Mouse (Mus musculus) heart, postnatal 4 days (tissue): Measurements from ENCODE around the gene Coro1c. TPM values are rescaled to one million over a fixed set of nuclear protein-coding genes. Genes with fewer than 3 reads are reported as not detected.
A peak's percentile ranks its signal among the peaks of the same experiment; 100 is the strongest.

ENCODE experiments used
- DNase-seq: peaks from one replicate; pipeline ENCODE4 v3.0.0; 2021
- total RNA-seq, 2 experiments: library from RNA; stranded (reverse); gene quantifications; 2 replicates each; pipeline ENCODE4 v1.2.3; 2021

The Coro1c gene
- total RNA-seq, 2 experiments from 2014 or later, result 92.4 to 108 TPM

DNA sequence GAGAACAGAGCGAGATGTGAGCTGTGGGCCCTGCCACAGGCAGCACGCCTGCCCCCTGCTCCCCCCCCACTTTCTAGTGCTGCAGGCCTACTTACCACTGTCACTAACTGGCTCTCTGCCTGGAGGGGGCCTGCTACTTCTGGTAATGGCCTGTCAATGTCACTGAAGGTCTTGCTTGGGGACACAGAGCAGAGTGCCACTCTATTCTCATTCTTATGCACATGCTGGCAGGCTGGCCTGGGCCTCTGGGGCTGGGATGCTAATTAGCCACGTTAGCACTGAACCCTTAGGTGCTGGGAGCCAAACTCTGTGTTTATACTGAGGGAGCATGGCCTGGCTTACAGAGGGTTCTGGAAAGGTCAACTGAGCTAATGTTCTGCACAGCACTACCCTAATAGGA, 52.9 kb downstream of the Coro1c start:
- peak; percentile 80 for DNase-seq

DNA sequence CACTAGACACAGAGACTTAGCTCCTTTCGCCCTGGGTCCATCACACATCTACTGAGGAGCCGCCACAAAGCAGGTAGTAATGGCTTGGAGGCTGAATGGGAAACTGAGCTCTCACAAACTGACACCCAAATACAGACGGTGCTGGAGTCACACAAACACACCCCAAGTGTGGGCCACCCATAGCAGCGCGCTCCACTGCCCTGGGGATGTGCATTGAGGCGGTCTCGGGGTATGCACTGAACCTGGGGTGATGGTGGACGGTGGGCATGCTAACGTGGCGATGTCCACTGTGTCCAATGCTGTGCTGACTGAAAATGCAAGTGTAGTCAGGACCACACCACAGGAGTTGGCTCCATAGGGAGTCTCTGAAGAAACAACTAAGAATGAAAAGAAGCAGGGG, 53.4 kb downstream of the Coro1c start:
- no peak for DNase-seq

DNA sequence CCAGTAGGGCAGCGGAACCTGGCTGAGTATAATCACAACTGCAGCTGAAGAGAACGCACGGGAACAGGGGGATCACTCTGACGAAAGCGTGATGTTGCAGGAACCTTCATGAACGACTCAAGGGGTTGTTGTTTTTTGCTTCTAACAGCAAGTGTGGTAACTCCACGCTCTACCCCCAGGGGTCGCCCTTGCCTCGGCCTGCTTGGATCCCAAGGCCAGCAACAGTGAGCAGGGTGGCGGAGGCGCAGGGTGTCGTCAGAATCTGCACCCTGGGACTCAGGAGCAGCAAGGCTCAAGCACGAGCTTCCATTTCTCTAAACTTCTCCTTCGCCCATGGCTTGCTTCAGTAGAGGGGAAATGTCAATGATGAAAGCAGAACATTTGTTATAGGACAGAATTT, 54.1 kb downstream of the Coro1c start:
- DNase-seq, result peak; percentile 95

DNA sequence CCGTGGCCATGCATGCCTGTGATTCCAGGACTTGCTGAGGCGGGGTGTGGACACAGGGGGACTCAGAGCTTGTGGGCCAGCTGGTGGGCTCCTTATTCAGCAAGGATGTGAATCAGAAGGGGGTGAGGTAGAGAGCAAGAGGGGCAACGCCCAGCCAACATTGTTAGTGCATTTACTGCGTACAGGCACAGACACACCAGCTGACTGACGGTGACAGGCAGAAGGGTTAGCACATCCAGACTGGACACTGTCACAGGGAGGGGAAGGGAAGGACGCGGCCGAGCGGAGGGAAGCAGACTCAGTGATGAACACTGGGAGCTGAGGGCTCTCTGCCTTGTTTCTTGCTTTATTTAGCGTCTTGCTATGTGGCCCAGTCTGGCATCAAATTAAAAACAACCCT, 55.0 kb downstream of the Coro1c start:
- no peak for DNase-seq

DNA sequence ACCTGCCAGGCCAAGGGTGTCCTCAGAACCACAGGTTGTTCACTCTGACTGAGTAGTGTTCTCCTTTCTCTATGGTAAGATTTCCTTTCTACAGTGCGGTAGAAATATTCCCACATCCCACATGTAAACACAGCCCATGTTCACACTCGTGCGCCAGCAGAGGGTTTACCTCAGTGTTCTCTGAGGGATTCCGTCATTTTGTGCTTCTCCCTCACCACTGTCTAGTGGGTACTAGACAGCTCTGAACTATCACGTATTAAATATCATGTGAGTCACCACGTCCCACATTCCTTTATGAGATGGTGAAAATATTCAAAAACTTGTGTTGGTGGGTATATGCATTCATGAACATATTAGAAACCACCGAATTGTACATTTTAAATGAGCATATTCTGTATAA, 56.1 kb downstream of the Coro1c start:
- DNase-seq, result no peak

DNA sequence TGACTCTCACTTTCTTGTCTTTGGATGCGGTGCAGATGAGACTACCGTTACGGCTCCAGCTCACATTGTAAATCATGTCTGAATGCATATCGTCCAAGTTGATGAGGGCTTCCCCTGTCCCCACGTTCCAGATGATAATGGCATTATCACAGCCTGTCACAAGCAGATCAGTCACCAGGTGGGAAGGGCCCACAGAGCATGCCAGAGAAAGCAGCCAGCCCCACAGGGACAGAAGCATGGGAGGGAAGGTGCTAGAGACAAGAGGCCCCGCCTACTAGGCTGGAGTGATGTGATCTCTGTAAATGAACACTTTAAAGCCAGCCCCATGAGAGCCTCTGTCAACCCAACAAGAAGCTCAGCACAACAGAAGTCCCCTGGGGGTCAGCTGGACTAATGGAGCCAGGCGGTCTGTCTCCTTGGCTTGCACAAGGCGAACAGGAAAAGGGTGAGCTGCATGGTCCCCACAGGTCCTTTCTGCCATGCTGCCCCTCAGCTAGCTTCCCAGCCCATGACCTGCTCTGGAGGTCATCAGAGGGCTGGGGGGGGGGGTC, 57.8 kb downstream of the Coro1c start:
- DNase-seq, result no peak

DNA sequence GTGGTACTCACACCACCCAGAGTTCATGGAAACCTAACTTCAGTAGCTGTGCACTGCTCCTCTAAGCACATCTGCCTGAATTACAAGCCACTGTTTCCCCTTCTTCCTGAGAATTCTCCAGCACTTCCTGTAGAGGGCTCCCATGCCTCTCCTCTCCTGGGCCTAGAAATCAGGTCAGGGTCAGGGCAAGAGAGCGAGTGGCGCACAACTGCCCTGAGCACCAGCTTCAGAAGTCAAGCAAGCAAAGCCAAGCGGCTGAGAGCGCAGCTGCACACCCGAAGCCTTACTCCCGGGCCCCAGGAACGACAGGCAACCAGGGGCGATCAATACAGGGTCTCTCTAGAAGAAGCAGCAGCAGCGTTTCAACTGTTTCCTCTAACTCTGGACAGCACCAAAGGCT, 60.9 kb downstream of the Coro1c start:
- no peak for DNase-seq

DNA sequence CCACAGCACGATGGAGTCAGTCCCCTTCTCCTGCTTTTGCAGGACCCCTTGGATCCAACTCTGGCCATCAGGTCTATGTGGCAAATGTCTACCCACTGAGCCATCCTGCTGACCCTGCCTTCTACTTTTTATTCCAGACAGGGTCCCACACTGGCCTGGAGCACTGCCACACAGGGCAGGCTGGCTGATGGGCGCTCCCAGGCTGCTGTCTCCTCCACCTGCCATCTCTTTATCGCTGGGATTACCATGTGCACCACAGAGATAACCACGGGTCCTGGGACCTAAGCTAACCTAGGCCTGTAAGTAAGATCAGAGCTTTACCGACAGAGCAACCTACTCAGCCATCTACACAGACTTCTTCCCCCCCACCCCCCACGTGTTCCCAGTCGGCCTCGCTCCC, 61.9 kb downstream of the Coro1c start:
- no peak for DNase-seq

DNA sequence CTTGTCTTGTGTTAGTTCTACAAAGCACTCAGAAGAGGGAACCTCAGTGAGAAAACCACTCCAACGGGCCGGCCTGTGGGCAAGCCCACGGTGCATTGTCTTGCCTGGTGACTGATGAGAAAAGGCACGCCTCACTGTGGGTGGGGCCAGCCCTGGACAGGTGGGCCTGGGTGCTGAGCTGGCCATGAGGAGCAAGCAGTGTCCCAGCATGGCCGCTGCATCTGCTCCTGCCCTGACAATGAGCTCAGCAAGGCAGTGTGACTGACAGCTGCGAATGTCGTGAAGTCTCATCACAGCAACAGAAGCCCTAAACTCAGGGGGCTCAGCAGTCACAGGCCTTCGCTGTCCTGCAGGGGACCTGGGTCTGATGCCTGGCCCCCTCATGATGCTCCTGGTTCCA, 62.9 kb downstream of the Coro1c start:
- no peak for DNase-seq

DNA sequence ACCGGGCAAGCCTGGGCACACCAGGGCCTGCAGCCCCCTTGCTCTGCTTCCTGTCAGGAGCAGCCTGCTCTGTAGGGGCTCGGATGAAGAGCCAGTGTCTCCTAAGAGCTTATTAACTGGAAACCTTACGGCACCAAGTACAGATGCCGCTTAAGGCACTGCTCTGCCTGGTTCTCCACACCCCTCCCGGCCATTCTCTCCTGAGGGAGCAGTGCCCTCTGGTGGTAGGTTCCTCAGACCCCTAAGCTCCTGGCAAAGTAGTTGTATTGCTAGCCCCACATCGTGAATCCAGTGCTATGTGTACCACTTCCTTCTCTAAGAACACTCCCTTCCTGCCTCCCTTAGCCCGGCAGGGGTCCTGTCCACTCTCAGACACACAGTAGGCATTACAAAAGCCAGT, 63.8 kb downstream of the Coro1c start:
- peak; percentile 79 for DNase-seq

DNA sequence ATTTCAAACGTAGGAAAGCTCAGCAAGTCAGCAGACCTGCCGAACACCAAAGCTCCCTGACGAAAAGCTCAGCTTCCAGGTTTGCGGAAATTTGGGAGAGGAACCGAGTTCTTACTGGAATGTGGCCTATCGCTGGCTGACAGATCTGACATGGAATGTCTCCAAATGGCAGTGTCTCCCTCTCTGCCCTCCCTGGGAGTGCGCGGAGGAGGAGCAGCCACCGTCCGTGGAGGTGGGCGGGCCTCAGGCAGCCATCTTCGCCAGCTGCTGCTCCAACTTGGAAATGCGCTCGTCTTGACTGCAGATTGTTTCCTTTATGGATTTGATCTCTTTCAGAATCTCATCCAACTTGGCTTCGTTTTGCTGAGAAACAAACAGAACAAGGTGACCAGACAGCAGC, 64.5 kb downstream of the Coro1c start:
- DNase-seq, result no peak

DNA sequence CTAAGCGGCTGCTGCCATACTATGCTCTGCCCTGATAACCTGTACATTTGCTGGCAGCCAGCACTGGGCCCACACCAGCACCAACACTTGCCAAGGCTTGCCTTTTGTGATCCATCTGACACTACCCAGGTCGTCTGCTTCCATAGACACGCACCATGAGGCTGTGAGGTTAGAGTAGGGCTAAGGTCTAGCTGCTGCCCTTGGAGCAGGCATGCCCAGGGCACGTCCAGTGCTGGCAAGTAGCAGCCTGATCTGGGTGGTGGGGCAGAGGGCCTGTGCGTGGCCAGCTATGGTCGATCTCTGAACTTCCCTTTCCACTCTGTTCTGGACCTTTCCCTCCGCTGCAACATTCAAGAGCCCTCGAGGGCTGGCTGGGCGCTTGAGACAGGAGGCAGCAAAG, 65.7 kb downstream of the Coro1c start:
- DNase-seq, result no peak

DNA sequence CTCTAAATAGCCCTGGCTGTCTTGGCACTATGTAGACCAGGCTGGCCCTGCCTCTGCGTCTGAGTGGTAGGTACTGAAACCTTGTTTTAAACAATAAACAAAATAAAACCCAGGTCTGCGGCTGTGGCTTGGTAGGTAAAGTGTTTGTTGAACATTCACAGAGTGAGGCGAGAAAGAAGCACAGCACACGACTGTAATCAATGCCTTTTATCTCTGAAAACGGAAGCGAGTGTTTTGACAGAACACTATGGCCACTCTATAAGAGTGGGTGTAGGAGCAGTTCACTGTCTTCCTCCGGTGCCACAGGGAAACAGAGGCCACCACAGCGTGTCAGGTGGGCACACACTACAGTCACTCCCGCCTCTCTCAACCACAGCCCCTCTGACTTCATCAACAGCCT, 66.3 kb downstream of the Coro1c start:
- no peak for DNase-seq

DNA sequence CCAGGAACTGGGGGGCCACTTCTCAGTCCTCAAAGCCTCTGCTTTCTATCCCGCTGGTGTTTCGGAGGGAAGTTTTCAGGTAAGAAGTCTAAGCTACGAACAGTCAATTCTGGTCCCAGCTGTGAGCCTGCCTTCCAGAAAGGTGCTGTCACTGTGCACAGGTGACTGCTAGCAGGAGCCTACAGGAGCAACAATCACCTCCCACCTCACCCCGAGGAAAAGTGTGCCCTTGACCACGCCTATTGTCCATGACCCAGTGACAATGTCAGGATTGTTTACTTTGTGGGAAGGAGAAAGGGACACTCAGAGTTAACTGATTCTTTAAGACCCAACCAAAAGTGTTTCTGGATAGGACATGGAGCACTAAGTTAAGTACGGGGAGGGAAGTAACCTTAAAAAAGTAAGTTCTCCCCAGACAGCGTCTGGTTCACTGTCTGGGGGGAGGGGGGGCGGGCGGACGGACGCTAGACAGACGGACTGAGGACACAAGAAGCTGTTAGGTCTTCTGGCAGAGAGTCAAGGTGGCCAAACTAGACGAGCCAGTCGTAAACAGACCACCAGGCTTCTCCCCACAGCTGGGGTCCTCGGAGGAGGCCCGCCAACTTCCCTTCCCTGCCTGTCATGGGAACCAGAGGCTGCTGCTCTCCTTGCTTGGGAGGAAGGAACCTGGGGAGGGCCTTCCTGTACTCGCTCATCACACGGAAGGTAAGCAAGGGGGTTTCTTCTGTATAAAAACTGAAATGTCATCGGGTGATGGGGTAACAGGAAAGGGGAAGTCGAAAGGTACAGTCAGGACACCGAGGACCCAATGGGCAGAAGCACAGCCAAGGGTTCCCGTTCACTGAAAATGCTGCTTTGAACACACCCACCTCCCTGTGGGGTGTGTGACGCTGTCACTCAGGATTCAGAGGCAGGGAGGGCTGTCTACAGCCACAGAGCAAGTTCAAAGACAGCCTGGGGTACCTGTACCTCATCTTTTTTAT, 67.0 kb downstream of the Coro1c start:
- no peak for DNase-seq

DNA sequence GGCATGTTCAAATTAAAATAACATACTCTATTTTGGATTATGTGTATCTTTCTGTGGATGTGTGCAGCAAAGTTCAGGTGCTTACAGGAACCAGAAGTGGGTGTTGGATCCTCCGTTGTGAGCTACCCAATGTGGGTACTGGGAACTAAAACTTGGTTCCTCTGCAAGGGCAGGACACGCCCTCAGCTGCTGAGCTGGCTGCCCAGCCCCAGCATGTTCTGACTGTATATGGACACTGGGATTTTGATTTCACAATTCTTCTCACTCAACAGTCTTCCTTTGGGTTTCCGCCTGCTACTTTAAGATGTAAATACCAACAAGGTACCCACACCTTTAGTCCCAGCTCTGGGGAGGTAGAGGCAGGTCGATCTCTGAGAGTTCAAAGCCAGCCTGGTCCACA, 68.1 kb downstream of the Coro1c start:
- no peak for DNase-seq

DNA sequence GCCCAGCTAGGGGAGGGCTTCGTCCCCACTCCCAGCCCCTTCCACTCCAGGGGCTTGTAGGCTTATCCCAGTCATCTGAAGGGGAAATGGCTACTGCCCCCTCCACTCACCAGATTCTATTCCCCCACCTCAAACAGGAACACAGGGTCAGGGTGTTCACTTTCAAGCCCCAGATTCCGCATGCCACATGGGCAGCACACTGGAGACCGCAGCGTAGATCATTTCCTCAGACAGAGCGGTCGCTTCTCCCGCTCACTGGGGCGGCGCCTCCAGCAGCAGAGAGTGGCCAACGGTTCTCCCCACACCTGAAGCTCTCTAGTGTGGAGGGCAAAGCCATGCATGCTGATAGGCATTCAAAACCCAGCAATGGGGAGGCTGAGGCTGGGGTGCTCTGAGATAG, 71.6 kb downstream of the Coro1c start:
- DNase-seq, result no peak

DNA sequence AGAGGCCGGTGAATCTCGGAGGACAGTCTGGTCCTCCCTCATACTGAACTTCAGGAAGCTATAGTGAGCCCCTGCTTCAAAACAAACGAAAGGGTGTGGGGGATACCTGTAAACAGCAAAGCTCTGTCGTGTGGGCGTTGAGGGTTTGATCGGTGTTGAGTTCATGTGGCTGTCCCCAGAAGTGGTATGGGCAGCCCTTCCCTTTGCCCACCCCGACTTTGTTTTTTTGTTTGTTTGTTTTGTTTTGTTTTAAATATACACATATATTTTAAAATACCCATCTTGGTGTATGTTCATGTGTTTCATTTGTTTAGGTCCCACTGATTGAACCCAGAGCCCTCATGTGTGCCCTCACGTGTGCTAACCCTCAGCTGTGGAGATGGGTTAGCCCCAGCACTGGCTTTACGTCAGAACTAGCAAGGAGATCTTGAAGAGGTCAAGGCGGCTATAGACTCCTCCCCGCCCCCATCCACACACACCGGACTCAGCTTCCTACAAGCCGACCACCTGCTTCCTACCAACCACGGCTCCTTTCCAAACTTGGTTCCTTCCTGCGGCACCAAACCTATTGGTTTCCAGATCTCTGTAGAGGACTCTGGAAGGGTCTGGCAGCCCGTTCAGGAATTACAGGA, 75.1 kb downstream of the Coro1c start:
- DNase-seq, result no peak

DNA sequence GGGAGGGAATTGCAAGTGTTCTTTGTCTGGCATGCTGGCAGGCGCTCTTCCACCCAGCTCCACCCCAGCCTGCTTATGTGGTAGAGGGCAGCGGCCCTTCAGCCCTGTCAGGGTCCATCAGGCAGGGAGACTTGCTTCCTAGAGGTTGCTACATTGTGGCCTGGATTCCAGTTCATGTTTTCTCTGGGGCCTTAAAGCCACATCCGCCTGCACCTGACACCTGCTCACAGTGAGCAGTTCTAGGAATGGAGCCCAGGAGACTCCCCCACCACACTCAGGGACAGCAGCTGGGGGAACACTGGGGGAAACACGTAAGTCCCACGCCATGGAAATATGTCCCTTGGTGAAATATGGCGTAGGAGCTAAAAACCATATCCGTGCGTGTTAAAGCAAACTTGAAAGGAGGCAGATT, 76.1 kb downstream of the Coro1c start, which contains the start of gene Selplg:
Selplg (minus strand) TSS at position 155 of the 412 bp plus-strand sequence.
- DNase-seq, result no peak

DNA sequence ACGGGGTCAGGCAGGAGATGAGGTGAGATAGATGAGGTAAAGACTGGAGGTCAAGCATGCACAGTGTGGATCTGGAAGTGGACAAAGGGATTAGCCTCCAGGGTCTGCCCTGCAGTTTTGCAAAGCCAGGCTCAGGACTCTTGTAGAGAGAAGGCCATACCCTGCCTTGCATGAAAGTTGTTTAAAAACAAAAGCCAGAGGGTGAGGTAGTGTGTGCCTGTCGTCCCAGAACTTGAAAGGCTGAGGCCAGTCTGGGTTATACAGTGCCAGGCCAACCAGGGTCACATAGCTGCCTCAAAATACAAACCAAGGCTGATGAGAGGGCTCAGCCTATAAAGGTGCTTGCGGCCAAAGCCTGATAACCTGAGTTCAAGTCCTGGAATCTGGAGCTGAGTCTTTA, 76.8 kb downstream of the Coro1c start:
- DNase-seq, result no peak

DNA sequence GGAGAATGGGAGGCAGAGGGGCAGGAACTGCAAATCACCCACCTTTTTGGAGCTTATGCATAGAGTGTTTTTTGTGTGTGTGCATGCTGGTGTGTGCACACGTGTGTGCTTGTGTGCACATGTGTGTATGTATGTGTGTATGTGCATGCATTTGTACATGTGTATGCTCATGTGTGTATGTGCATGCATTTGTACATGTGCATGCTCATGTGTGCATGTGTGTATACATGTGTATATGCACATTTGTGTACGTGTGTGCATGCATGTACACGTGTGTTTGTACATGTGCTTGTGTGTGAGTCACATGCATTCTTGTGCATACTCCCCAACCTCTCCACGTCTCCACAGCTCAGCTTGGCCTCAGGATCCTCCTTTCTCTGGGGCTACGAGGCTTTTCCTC, 77.8 kb downstream of the Coro1c start:
- no peak for DNase-seq

DNA sequence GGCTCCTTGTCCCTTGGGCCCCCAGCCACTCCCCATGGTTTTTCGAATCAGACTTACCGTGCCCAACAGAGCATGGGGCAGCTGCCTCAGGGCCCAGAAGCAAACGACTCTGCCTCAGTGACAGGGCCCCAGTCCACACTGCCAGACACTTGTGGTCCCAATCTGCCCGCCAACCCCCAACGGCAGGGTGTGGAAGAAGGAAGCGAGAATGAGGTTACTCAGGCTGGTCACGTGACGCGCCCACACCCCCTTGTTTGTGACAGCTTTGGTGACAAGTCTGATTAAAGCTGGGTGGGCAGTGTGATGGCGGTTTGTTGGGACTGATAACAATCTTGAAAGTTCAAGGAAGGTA, 78.3 kb downstream of the Coro1c start:
- DNase-seq, result peak; percentile 36

DNA sequence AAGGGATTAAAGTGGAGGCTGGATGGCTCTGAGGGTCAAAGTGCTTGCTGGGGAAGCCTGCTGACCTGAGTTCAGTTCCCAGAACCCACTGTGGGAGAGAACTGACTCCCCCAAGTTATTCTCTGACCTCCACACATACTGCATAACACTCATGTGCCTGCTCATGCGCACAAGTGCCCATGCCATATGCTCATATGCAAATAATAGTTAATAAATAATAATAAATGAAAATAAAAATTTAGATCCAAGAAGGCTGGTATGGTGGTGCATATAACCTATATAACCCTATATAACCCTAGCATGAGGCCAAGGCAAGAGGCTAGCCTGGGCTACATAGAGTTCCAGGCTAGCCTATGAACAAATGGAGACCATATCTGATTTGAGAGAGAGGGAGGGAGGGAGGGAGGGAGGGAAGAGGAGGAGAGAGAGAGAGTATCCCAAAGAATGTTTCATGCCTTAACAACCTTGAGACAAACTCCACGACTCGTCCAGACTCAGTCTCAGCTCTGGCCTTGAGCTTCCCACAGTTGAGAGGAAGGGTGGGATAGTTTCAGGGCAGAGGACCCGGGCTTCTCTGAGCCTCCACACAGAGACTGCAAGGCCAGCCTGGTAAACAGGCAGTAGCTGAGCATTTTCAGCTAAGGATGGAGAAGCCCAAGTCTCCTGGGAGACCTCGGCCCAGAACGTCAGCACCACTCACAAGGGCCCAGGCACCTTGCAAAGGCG, 78.8 kb downstream of the Coro1c start:
- no peak for DNase-seq

DNA sequence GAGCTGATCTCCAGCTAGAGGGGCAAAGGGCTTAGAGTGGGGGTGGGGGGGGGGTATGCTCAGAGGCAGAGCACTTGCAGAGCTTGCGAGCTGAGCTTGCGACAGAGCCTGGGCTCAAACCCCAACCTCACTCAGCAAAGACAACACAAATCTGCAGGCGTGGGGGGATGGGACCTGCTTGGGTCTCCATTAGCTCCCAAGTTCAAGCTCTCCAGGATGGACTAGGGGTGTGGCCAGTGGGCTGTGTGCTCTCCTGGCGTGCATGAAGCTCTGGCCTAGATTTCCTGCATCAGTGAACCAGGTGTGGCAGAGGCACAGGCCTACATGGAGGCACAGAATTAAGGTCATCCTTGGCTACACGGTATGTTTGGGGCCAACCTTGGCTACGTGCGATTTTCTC, 80.1 kb downstream of the Coro1c start:
- no peak for DNase-seq
